Comparison of ENCODE assay signal across 29 mouse cellular contexts in the genomic region with DNA sequence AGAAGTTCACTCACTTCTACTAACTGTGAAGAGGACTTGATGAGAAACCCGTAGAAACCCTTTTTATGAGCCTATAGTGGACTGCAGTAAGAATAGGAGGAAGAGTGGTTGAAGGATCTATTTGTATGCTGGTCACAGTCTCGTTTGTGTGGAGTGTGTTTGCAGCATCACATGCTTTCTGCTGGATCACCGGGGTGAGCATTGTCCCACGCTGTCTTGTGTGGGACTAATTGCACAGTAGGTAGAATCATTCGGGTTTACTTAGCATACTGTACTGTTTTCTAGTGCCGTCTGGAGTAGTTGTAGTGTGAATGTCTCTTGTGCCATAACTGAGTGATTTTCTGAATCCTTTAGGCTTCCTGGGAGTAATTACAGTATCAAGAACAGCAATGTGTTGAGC.
DNase-seq lines count a peak whose midpoint lies in the region; ATAC-seq lines count a peak whose summit lies in the region.
"Had no signal": no experiment of that assay in that cellular context is flagged by ENCODE, and none has a peak within 500 bp of the region (broad histone marks: within the 10 kb centered on the region; RNA-seq: fewer than 3 reads in every experiment).

No protein-coding gene starts in this region.

- H3K36me3 ChIP-seq in forebrain, embryonic 13.5 days (ENCODE audit: poor library complexity, severe bottlenecking): no peaks in the 10 kb centered on the region
- no peaks in the 10 kb centered on the region for H3K36me3 ChIP-seq in forebrain, embryonic 16.5 days (ENCODE audit: control insufficient read depth, insufficient read depth)
- no peaks in the 10 kb centered on the region for H3K36me3 ChIP-seq in heart, embryonic 12.5 days
- no peaks in the 10 kb centered on the region for H3K36me3 ChIP-seq in hindbrain, embryonic 16.5 days (ENCODE audit: control insufficient read depth, insufficient read depth, low read length)
- no peaks in the 10 kb centered on the region for H3K36me3 ChIP-seq in hindbrain, embryonic 11.5 days (ENCODE audit: control insufficient read depth, insufficient read depth, low read length)
- H3K36me3 ChIP-seq: embryonic facial prominence, embryonic 12.5 days; embryonic facial prominence, embryonic 15.5 days; G1E; heart, embryonic 15.5 days; hindbrain, embryonic 12.5 days; intestine, embryonic 15.5 days had no signal

- H3K4me3 ChIP-seq in forebrain, embryonic 13.5 days: no peak overlapping the region
- no peak overlapping the region for H3K4me3 ChIP-seq in forebrain, embryonic 16.5 days (replicated peaks; ENCODE audit: low read length)
- no peak overlapping the region for H3K4me3 ChIP-seq in heart, embryonic 12.5 days
- no peak overlapping the region for H3K4me3 ChIP-seq in hindbrain, embryonic 16.5 days (ENCODE audit: low read length)
- H3K4me3 ChIP-seq in hindbrain, embryonic 11.5 days (ENCODE audit: low read depth, low read length): no peak overlapping the region
- H3K4me3 ChIP-seq: embryonic facial prominence, embryonic 12.5 days; embryonic facial prominence, embryonic 15.5 days; heart, embryonic 15.5 days; hindbrain, embryonic 12.5 days; intestine, embryonic 15.5 days had no signal

- 61% methylated on average over 6 of the region's 6 CpGs for WGBS in forebrain, embryonic 13.5 days
- 52% methylated on average over 6 of the region's 6 CpGs for WGBS in forebrain, embryonic 16.5 days
- 80% methylated on average over 6 of the region's 6 CpGs for WGBS in heart, embryonic 12.5 days
- WGBS in hindbrain, embryonic 16.5 days: 76% methylated on average over 6 of the region's 6 CpGs
- WGBS in hindbrain, embryonic 11.5 days: 90% methylated on average over 6 of the region's 6 CpGs

- H3K27me3 ChIP-seq in forebrain, embryonic 13.5 days: no peaks in the 10 kb centered on the region
- H3K27me3 ChIP-seq in forebrain, embryonic 16.5 days (replicated peaks; ENCODE audit: control insufficient read depth, insufficient read depth, low read length): no peaks in the 10 kb centered on the region
- no peaks in the 10 kb centered on the region for H3K27me3 ChIP-seq in heart, embryonic 12.5 days (replicated peaks)
- H3K27me3 ChIP-seq in hindbrain, embryonic 16.5 days (replicated peaks; ENCODE audit: control insufficient read depth, insufficient read depth, low read length): no peaks in the 10 kb centered on the region
- no peaks in the 10 kb centered on the region for H3K27me3 ChIP-seq in hindbrain, embryonic 11.5 days (ENCODE audit: control insufficient read depth, insufficient read depth, low read length)
- H3K27me3 ChIP-seq: CH12.LX; embryonic facial prominence, embryonic 12.5 days; embryonic facial prominence, embryonic 15.5 days; heart, embryonic 15.5 days; hindbrain, embryonic 12.5 days; intestine, embryonic 15.5 days; Patski had no signal

- no peaks in the 10 kb centered on the region for H3K4me1 ChIP-seq in forebrain, embryonic 13.5 days
- no peaks in the 10 kb centered on the region for H3K4me1 ChIP-seq in forebrain, embryonic 16.5 days (replicated peaks; ENCODE audit: control insufficient read depth, insufficient read depth, low read length)
- no peaks in the 10 kb centered on the region for H3K4me1 ChIP-seq in heart, embryonic 12.5 days (replicated peaks)
- no peaks in the 10 kb centered on the region for H3K4me1 ChIP-seq in hindbrain, embryonic 16.5 days (ENCODE audit: control insufficient read depth, insufficient read depth, low read depth, low read length)
- no peaks in the 10 kb centered on the region for H3K4me1 ChIP-seq in hindbrain, embryonic 11.5 days (replicated peaks; ENCODE audit: control insufficient read depth, insufficient read depth, low read length)
- H3K4me1 ChIP-seq: embryonic facial prominence, embryonic 12.5 days; embryonic facial prominence, embryonic 15.5 days; heart, embryonic 15.5 days; hindbrain, embryonic 12.5 days; intestine, embryonic 15.5 days had no signal

- H3K27ac ChIP-seq in forebrain, embryonic 13.5 days: no peak overlapping the region
- H3K27ac ChIP-seq in forebrain, embryonic 16.5 days (ENCODE audit: low read length): no peak overlapping the region
- no peak overlapping the region for H3K27ac ChIP-seq in heart, embryonic 12.5 days (ENCODE audit: poor library complexity, severe bottlenecking)
- no peak overlapping the region for H3K27ac ChIP-seq in hindbrain, embryonic 16.5 days (ENCODE audit: low read depth, low read length)
- no peak overlapping the region for H3K27ac ChIP-seq in hindbrain, embryonic 11.5 days (ENCODE audit: low read depth, low read length)
- H3K27ac ChIP-seq: embryonic facial prominence, embryonic 12.5 days; embryonic facial prominence, embryonic 15.5 days; heart, embryonic 15.5 days; hindbrain, embryonic 12.5 days; intestine, embryonic 15.5 days had no signal

- 0 out of 2 replicates have a peak, but pooled peaks have one; percentile 33 for ATAC-seq in forebrain, embryonic 13.5 days
- ATAC-seq in forebrain, embryonic 16.5 days: no peak
- ATAC-seq in heart, embryonic 12.5 days (ENCODE audit: insufficient number of reproducible peaks, low FRiP score): no peak
- ATAC-seq in hindbrain, embryonic 16.5 days: 0 out of 2 replicates have a peak, but pooled peaks have one; percentile 30
- ATAC-seq in hindbrain, embryonic 11.5 days (ENCODE audit: low FRiP score): no peak
- ATAC-seq: intestine, embryonic 15.5 days; Patski had no signal

- no peak overlapping the region for H3K4me2 ChIP-seq in forebrain, embryonic 13.5 days
- H3K4me2 ChIP-seq in forebrain, embryonic 16.5 days (ENCODE audit: low read length): no peak overlapping the region
- H3K4me2 ChIP-seq in heart, embryonic 12.5 days: no peak overlapping the region
- H3K4me2 ChIP-seq in hindbrain, embryonic 16.5 days (ENCODE audit: low read length): no peak overlapping the region
- H3K4me2 ChIP-seq in hindbrain, embryonic 11.5 days (replicated peaks; ENCODE audit: low read depth, low read length): no peak overlapping the region
- H3K4me2 ChIP-seq: embryonic facial prominence, embryonic 12.5 days; embryonic facial prominence, embryonic 15.5 days; heart, embryonic 11.5 days; heart, embryonic 15.5 days; hindbrain, embryonic 12.5 days; intestine, embryonic 15.5 days had no signal

- H3K9ac ChIP-seq in forebrain, embryonic 13.5 days: no peak overlapping the region
- H3K9ac ChIP-seq in forebrain, embryonic 16.5 days (replicated peaks; ENCODE audit: low read depth, low read length): no peak overlapping the region
- H3K9ac ChIP-seq in heart, embryonic 12.5 days: no peak overlapping the region
- no peak overlapping the region for H3K9ac ChIP-seq in hindbrain, embryonic 16.5 days (ENCODE audit: low read depth, low read length)
- no peak overlapping the region for H3K9ac ChIP-seq in hindbrain, embryonic 11.5 days (ENCODE audit: low read depth, low read length)
- H3K9ac ChIP-seq: embryonic facial prominence, embryonic 12.5 days; embryonic facial prominence, embryonic 15.5 days; heart, embryonic 15.5 days; hindbrain, embryonic 12.5 days; intestine, embryonic 15.5 days had no signal

- no peaks in the 10 kb centered on the region for H3K9me3 ChIP-seq in forebrain, embryonic 13.5 days (replicated peaks)
- no peaks in the 10 kb centered on the region for H3K9me3 ChIP-seq in forebrain, embryonic 16.5 days (ENCODE audit: control insufficient read depth, low read length)
- no peaks in the 10 kb centered on the region for H3K9me3 ChIP-seq in heart, embryonic 12.5 days (replicated peaks)
- H3K9me3 ChIP-seq in hindbrain, embryonic 16.5 days (ENCODE audit: control insufficient read depth, low read length): no peaks in the 10 kb centered on the region
- H3K9me3 ChIP-seq in hindbrain, embryonic 11.5 days (ENCODE audit: control insufficient read depth, low read length): no peaks in the 10 kb centered on the region
- H3K9me3 ChIP-seq: embryonic facial prominence, embryonic 12.5 days; embryonic facial prominence, embryonic 15.5 days; G1E; heart, embryonic 15.5 days; hindbrain, embryonic 12.5 days; intestine, embryonic 15.5 days had no signal

- DNase-seq in heart, adult 11 months: peak; percentile 63
- no peak for DNase-seq in hindbrain, embryonic 11.5 days (ENCODE audit: low spot score)
- no peak for DNase-seq in kidney, adult 8-10 months
- DNase-seq: adrenal gland, postnatal 10 days; adrenal gland, postnatal 36 days; B cell, adult 2 months; cerebellum, adult 11 months; cerebellum, adult 2 months; cerebellum, adult 9-11 months; cerebellum, postnatal 25 days; gastrocnemius, postnatal 10 days; gastrocnemius, postnatal 36 days; heart, postnatal 10 days; heart, postnatal 36 days; kidney, adult 11 months; kidney, adult 9 months had no signal

Comparison
In these comparisons a context has a peak if more than half of its experiments do, and no peak if none do; other contexts are left out.
1. ATAC-seq: peak in forebrain, embryonic 13.5 days (single experiment) and hindbrain, embryonic 16.5 days (single experiment); none in forebrain, embryonic 16.5 days (single experiment), heart, embryonic 12.5 days (single experiment) and hindbrain, embryonic 11.5 days (single experiment).